Mouse (Mus musculus): Measurements from ENCODE around the gene Ssb. TPM values are rescaled to one million over a fixed set of nuclear protein-coding genes. Genes with fewer than 3 reads are reported as not detected.

The Ssb gene
- total RNA-seq, 1 experiment from 2014 or later = 178 TPM

Other genes with a start within 250 kb of the Ssb start
- gene Bbs5, start 214.4 kb upstream of the Ssb start, total RNA-seq (2021) = 10.9 and 15.9 TPM in 2 replicates
- gene Klhl41, start 191.4 kb upstream of the Ssb start, total RNA-seq (2021) = 0.43 and 0.86 TPM in 2 replicates
- gene Fastkd1, start 148.0 kb upstream of the Ssb start, total RNA-seq (2021) = 27.7 and 28.1 TPM in 2 replicates
- 70.4 and 72.7 TPM in 2 replicates for gene Ppig, start 139.0 kb upstream of the Ssb start, total RNA-seq (2021)
- gene Ccdc173, start 72.0 kb upstream of the Ssb start, total RNA-seq (2021) = 2.2 and 2.7 TPM in 2 replicates
- 22.1 and 24.3 TPM in 2 replicates for gene Phospho2, start 71.9 kb upstream of the Ssb start, total RNA-seq (2021)
- gene Klhl23, start 39.6 kb upstream of the Ssb start, total RNA-seq (2021) = 14.8 and 16.8 TPM in 2 replicates
- gene Mettl5, start 24.1 kb downstream of the Ssb start, total RNA-seq (2021) = 19.6 and 23.6 TPM in 2 replicates
- 94.7 and 112 TPM in 2 replicates for gene Ubr3, start 35.7 kb downstream of the Ssb start, total RNA-seq (2021)
- gene Myo3b, start 177.6 kb downstream of the Ssb start, total RNA-seq (2021) = not detected in 2 replicates